Mouse (Mus musculus) heart, embryonic 11.5 days (tissue): ENCODE data around the gene Mrpl18. TPM values are rescaled to one million over a fixed set of nuclear protein-coding genes. Genes with fewer than 3 reads are reported as not detected.
"Not testable (repeated sequence)": the region's sequence is repeated elsewhere in the genome, so short reads cannot be mapped to it uniquely, and the experiment has no call there.

Experiments
- ATAC-seq: fragments of 200-750 bp; cut with Nextera tagmentation; replicated peaks from 2 replicates; pipeline ENCODE4 v1.8.0; 2017; ENCODE audit warnings: moderate library complexity; ENCODE audit not compliant: insufficient number of reproducible peaks, low FRiP score, low TSS enrichment
- H3K27ac ChIP-seq: fragments of 300-500 bp; sonication (generic); 2 replicates; pipeline ENCODE4 v1.5.1; 2014; ENCODE audit warnings: mild to moderate bottlenecking, low read depth, low read length
- H3K27me3 ChIP-seq: fragments of 300-500 bp; sonication (generic); 2 replicates; pipeline ENCODE4 v1.6.1; 2014; ENCODE audit warnings: mild to moderate bottlenecking, low read length, mixed read lengths; ENCODE audit not compliant: control insufficient read depth, insufficient read depth
- H3K36me3 ChIP-seq: fragments of 300-500 bp; sonication (generic); 2 replicates; pipeline ENCODE4 v1.6.1; 2014; ENCODE audit warnings: mild to moderate bottlenecking, low read length, moderate library complexity, mixed read lengths; ENCODE audit not compliant: control insufficient read depth, insufficient read depth
- H3K4me1 ChIP-seq: fragments of 300-500 bp; sonication (generic); 2 replicates; pipeline ENCODE4 v1.6.1; 2014; ENCODE audit warnings: low read length; ENCODE audit not compliant: control insufficient read depth, insufficient read depth
- H3K4me2 ChIP-seq: fragments of 300-500 bp; sonication (generic); 2 replicates; pipeline ENCODE4 v1.6.1; 2014; ENCODE audit warnings: mild to moderate bottlenecking, moderate library complexity
- H3K4me3 ChIP-seq: fragments of 300-500 bp; sonication (generic); 2 replicates; pipeline ENCODE4 v1.5.1; 2014; ENCODE audit warnings: low read depth, low read length
- H3K9ac ChIP-seq: fragments of 300-500 bp; sonication (generic); 2 replicates; pipeline ENCODE4 v1.6.1; 2014; ENCODE audit warnings: mild to moderate bottlenecking, low read depth, low read length, moderate library complexity
- H3K9me3 ChIP-seq: fragments of 300-500 bp; sonication (generic); replicated peaks from 2 replicates; pipeline ENCODE4 v1.6.1; 2016; ENCODE audit warnings: low read length; ENCODE audit not compliant: control insufficient read depth
- WGBS: fragments of 180-500 bp; shearing (Covaris S2); extraction: QIAGEN DNeasy Blood & Tissue Kit; methylation state at CpG from one replicate; pipeline ENCODE4 v1.1.7; 2014; ENCODE audit not compliant: insufficient replicate concordance; 5-methylcytosine and 5-hydroxymethylcytosine counted together
- polyA plus RNA-seq: library from polyadenylated mRNA; unstranded; fragments of >200 nt; fragmentation: Nextera tagmentation; extraction: Ambion mirVana; gene quantifications from 2 replicates; pipeline ENCODE4 v1.2.1, GENCODE M21; 2014

Mrpl18 gene
- polyA plus RNA-seq, 1 experiment from 2014 or later = 205 TPM

GRCm38 (mm10) chr17:12903372-12904333, 12.5 kb downstream of the Mrpl18 start:
- H3K4me1 ChIP-seq = no peaks in the 10 kb centered on the region
- H3K27me3 ChIP-seq = no peaks in the 10 kb centered on the region
- no peak overlapping the region for H3K4me2 ChIP-seq
- peaks cover 18% of the 10 kb centered on the region; the same call in 1 of the 2 replicates for H3K36me3 ChIP-seq
- no peak overlapping the region for H3K4me3 ChIP-seq
- H3K27ac ChIP-seq = no peak overlapping the region
- no peak overlapping the region for H3K9ac ChIP-seq
- ATAC-seq = no peak
- 69% methylated on average over 11 of the region's 12 CpGs for WGBS
- H3K9me3 ChIP-seq = no peaks in the 10 kb centered on the region

GRCm38 (mm10) chr17:12902291-12902690, 13.9 kb downstream of the Mrpl18 start:
- Histone ChIP-seq H3K9ac (no peak overlapping the region), H3K4me3 (no peak overlapping the region), H3K27ac (no peak overlapping the region), H3K4me2 (no peak overlapping the region), H3K27me3 (no peaks in the 10 kb centered on the region), H3K36me3 (peaks cover 18% of the 10 kb centered on the region; the same call in 1 of the 2 replicates), H3K9me3 (no peaks in the 10 kb centered on the region), H3K4me1 (no peaks in the 10 kb centered on the region)
- no peak for ATAC-seq
- 97% methylated on average over 6 of the region's 6 CpGs for WGBS

- not testable (repeated sequence) for H3K4me3 ChIP-seq, ATAC-seq, H3K9ac ChIP-seq, H3K27ac ChIP-seq, H3K4me1 ChIP-seq, H3K9me3 ChIP-seq, H3K27me3 ChIP-seq, H3K4me2 ChIP-seq
- peaks cover 17% of the 10 kb centered on the region; the same call in 1 of the 2 replicates for H3K36me3 ChIP-seq
- WGBS = 46% methylated on average over 2 of the region's 2 CpGs
These were observed 17.5 kb downstream of the Mrpl18 start for GRCm38 (mm10) chr17:12898607-12899006.

GRCm38 (mm10) chr17:12897674-12898073, 18.5 kb downstream of the Mrpl18 start:
- WGBS = 89% methylated on average over 5 of the region's 5 CpGs
- H3K9me3 ChIP-seq = no peaks in the 10 kb centered on the region
- H3K36me3 ChIP-seq = peaks cover 14% of the 10 kb centered on the region; the same call in 1 of the 2 replicates

GRCm38 (mm10) chr17:12892033-12892432, 24.1 kb downstream of the Mrpl18 start:
- H3K27me3 ChIP-seq = no peaks in the 10 kb centered on the region
- WGBS = 74% methylated on average over 9 of the region's 9 CpGs
- H3K4me1 ChIP-seq = peaks cover 5% of the 10 kb centered on the region
- H3K36me3 ChIP-seq = peaks cover 2% of the 10 kb centered on the region; the same call in 1 of the 2 replicates
- no peak overlapping the region for H3K4me2 ChIP-seq
- no peak overlapping the region for H3K4me3 ChIP-seq
- no peak for ATAC-seq
- no peaks in the 10 kb centered on the region for H3K9me3 ChIP-seq
- no peak overlapping the region for H3K9ac ChIP-seq
- H3K27ac ChIP-seq = no peak overlapping the region

More at GRCm38 (mm10) chr17:12897674-12898073, 18.5 kb downstream of the Mrpl18 start:
- Histone ChIP-seq H3K4me1 (no peaks in the 10 kb centered on the region), H3K4me2 (no peak overlapping the region), H3K27ac (no peak overlapping the region), H3K27me3 (no peaks in the 10 kb centered on the region), H3K9ac (no peak overlapping the region), H3K4me3 (no peak overlapping the region)
- ATAC-seq = no peak

- 92% methylated on average over 4 of the region's 4 CpGs for WGBS
- ATAC-seq = no peak
- no peak overlapping the region for H3K4me3 ChIP-seq
- 0 out of 2 replicates have a peak, but pooled peaks cover 2% of the 10 kb centered on the region for H3K36me3 ChIP-seq
- H3K27ac ChIP-seq = no peak overlapping the region
- H3K9me3 ChIP-seq = no peaks in the 10 kb centered on the region
- no peaks in the 10 kb centered on the region for H3K27me3 ChIP-seq
- no peak overlapping the region for H3K4me2 ChIP-seq
- no peak overlapping the region for H3K9ac ChIP-seq
- peaks cover 5% of the 10 kb centered on the region for H3K4me1 ChIP-seq
These were observed 25.1 kb downstream of the Mrpl18 start for GRCm38 (mm10) chr17:12891054-12891453.

- 73% methylated on average over 15 of the region's 15 CpGs for WGBS
- Histone ChIP-seq H3K9me3 (no peaks in the 10 kb centered on the region), H3K4me1 (peaks cover 5% of the 10 kb centered on the region), H3K27ac (no peak overlapping the region), H3K36me3 (0 out of 2 replicates have a peak, but pooled peaks cover 2% of the 10 kb centered on the region), H3K4me3 (no peak overlapping the region), H3K27me3 (no peaks in the 10 kb centered on the region), H3K9ac (no peak overlapping the region), H3K4me2 (no peak overlapping the region)
- ATAC-seq = no peak
These were observed 28.9 kb downstream of the Mrpl18 start for GRCm38 (mm10) chr17:12887021-12887775.

- Histone ChIP-seq H3K9ac (no peak overlapping the region), H3K27me3 (no peaks in the 10 kb centered on the region), H3K9me3 (no peaks in the 10 kb centered on the region), H3K4me2 (no peak overlapping the region), H3K4me3 (no peak overlapping the region), H3K36me3 (0 out of 2 replicates have a peak, but pooled peaks cover 2% of the 10 kb centered on the region), H3K4me1 (peaks cover 5% of the 10 kb centered on the region), H3K27ac (no peak overlapping the region)
- 31% methylated on average over 6 of the region's 6 CpGs for WGBS
- ATAC-seq = no peak
These were observed 29.5 kb downstream of the Mrpl18 start for GRCm38 (mm10) chr17:12886620-12887019.
